Mouse (Mus musculus) liver, embryonic 15.5 days (tissue): ENCODE data around the gene Haus8. TPM values are rescaled to one million over a fixed set of nuclear protein-coding genes. Genes with fewer than 3 reads are reported as not detected.
"Not testable (repeated sequence)": the region's sequence is repeated elsewhere in the genome, so short reads cannot be mapped to it uniquely, and the experiment has no call there.

Experiments
- ATAC-seq: fragments of 200-750 bp; cut with Nextera tagmentation; 2 replicates; pipeline ENCODE4 v1.8.0; 2017; ENCODE audit warnings: moderate number of reproducible peaks, mild to moderate bottlenecking, moderate library complexity; ENCODE audit not compliant: insufficient read depth
- H3K27ac ChIP-seq: fragments of 300-500 bp; sonication (generic); replicated peaks from 2 replicates; pipeline ENCODE4 v1.5.1; 2015; ENCODE audit warnings: mild to moderate bottlenecking, inconsistent platforms
- H3K27me3 ChIP-seq: fragments of 300-500 bp; sonication (generic); 2 replicates; pipeline ENCODE4 v1.6.1; 2015; ENCODE audit warnings: mild to moderate bottlenecking, inconsistent platforms
- H3K36me3 ChIP-seq: fragments of 300-500 bp; sonication (generic); replicated peaks from 2 replicates; pipeline ENCODE4 v1.6.1; 2015; ENCODE audit warnings: moderate library complexity, mild to moderate bottlenecking, inconsistent platforms
- H3K4me1 ChIP-seq: fragments of 300-500 bp; sonication (generic); replicated peaks from 2 replicates; pipeline ENCODE4 v1.6.1; 2015; ENCODE audit warnings: inconsistent platforms
- H3K4me2 ChIP-seq: fragments of 300-500 bp; sonication (generic); 2 replicates; pipeline ENCODE4 v1.6.1; 2015; ENCODE audit warnings: moderate library complexity, mild to moderate bottlenecking, inconsistent platforms
- H3K4me3 ChIP-seq: fragments of 300-500 bp; sonication (generic); replicated peaks from 2 replicates; pipeline ENCODE4 v1.5.1; 2015; ENCODE audit warnings: mild to moderate bottlenecking, inconsistent platforms
- H3K9ac ChIP-seq: fragments of 300-500 bp; sonication (generic); 2 replicates; pipeline ENCODE4 v1.6.1; 2015; ENCODE audit warnings: moderate library complexity, mild to moderate bottlenecking, inconsistent platforms
- H3K9me3 ChIP-seq: fragments of 300-500 bp; sonication (generic); replicated peaks from 2 replicates; pipeline ENCODE4 v1.6.1; 2016; ENCODE audit warnings: inconsistent platforms
- WGBS: fragments of 180-500 bp; shearing (Covaris S2); methylation state at CpG from one replicate; pipeline ENCODE4 v1.1.7; 2015; ENCODE audit warnings: mixed read lengths; ENCODE audit not compliant: insufficient replicate concordance; 5-methylcytosine and 5-hydroxymethylcytosine counted together
- polyA plus RNA-seq: library from polyadenylated mRNA; unstranded; fragments of >200 nt; fragmentation: Nextera tagmentation; extraction: Ambion mirVana; gene quantifications from 2 replicates; pipeline ENCODE4 v1.2.1, GENCODE M21; 2015

Gene Haus8
- polyA plus RNA-seq = 44.8 and 47.5 TPM in 2 replicates

GRCm38 (mm10) chr8:71272286-71273150, at the start of gene Haus8, which contains the start of gene Myo9b:
Haus8 (minus strand) TSS chr8:71272934.
Myo9b (plus strand) TSS chr8:71272714.
- WGBS = under 1% methylated on average over 84 of the region's 84 CpGs
- peak; percentile 93 for ATAC-seq

GRCm38 (mm10) chr8:71319760-71320159, 47.0 kb upstream of the Haus8 start:
- not testable (repeated sequence) for H3K27ac ChIP-seq, H3K4me2 ChIP-seq, H3K4me3 ChIP-seq, H3K9me3 ChIP-seq, H3K27me3 ChIP-seq, ATAC-seq, H3K9ac ChIP-seq
- 43% methylated on average over 2 of the region's 2 CpGs for WGBS
- H3K4me1 ChIP-seq = peaks cover 22% of the 10 kb centered on the region
- H3K36me3 ChIP-seq = peaks cover 46% of the 10 kb centered on the region

More at GRCm38 (mm10) chr8:71272286-71273150, at the start of gene Haus8, which contains the start of gene Myo9b:
- H3K27ac ChIP-seq = peak within 1 kb of the TSS; percentile 95
- H3K9me3 ChIP-seq = no peaks in the 10 kb centered on the region
- no peaks in the 10 kb centered on the region; the same call in none of the 2 replicates for H3K36me3 ChIP-seq
- H3K27me3 ChIP-seq = no peaks in the 10 kb centered on the region
- peak within 1 kb of the TSS; percentile 89 for H3K4me3 ChIP-seq
- peak within 1 kb of the TSS; percentile 92 for H3K4me2 ChIP-seq
- peak within 1 kb of the TSS; percentile 86 for H3K9ac ChIP-seq
- H3K4me1 ChIP-seq = peaks cover 61% of the 10 kb centered on the region

GRCm38 (mm10) chr8:71318610-71319009, 45.9 kb upstream of the Haus8 start:
- H3K4me2 ChIP-seq, ATAC-seq, H3K27ac ChIP-seq, H3K4me3 ChIP-seq, H3K9ac ChIP-seq, H3K9me3 ChIP-seq, H3K27me3 ChIP-seq: not testable (repeated sequence)
- Histone ChIP-seq H3K36me3 (peaks cover 34% of the 10 kb centered on the region), H3K4me1 (peaks cover 32% of the 10 kb centered on the region)
- 74% methylated on average over 5 of the region's 5 CpGs for WGBS

- Histone ChIP-seq H3K36me3 (peaks cover 17% of the 10 kb centered on the region), H3K9ac (no peak overlapping the region), H3K27ac (peak overlapping the region; percentile 38; the same call in 1 of the 2 replicates), H3K4me2 (no peak overlapping the region), H3K27me3 (no peaks in the 10 kb centered on the region), H3K9me3 (no peaks in the 10 kb centered on the region), H3K4me3 (no peak overlapping the region), H3K4me1 (peaks cover 53% of the 10 kb centered on the region)
- peak; percentile 32; the same call in 1 of the 2 replicates for ATAC-seq
These were observed 43.8 kb upstream of the Haus8 start for GRCm38 (mm10) chr8:71316486-71317031.

GRCm38 (mm10) chr8:71315972-71316371, 43.2 kb upstream of the Haus8 start:
- Histone ChIP-seq H3K9ac (no peak overlapping the region), H3K27ac (peak overlapping the region; percentile 38; the same call in 1 of the 2 replicates), H3K4me3 (no peak overlapping the region), H3K36me3 (peaks cover 17% of the 10 kb centered on the region), H3K27me3 (no peaks in the 10 kb centered on the region), H3K4me2 (no peak overlapping the region), H3K9me3 (no peaks in the 10 kb centered on the region), H3K4me1 (peaks cover 58% of the 10 kb centered on the region)
- 71% methylated on average over 5 of the region's 5 CpGs for WGBS
- no peak for ATAC-seq

GRCm38 (mm10) chr8:71313951-71314350, 41.2 kb upstream of the Haus8 start:
- Histone ChIP-seq H3K4me1 (peaks cover 58% of the 10 kb centered on the region), H3K27me3 (no peaks in the 10 kb centered on the region), H3K9ac (peak overlapping the region; percentile 23; the same call in 1 of the 2 replicates), H3K4me3 (no peak overlapping the region), H3K27ac (peak overlapping the region; percentile 81), H3K4me2 (peak overlapping the region; percentile 49), H3K36me3 (peaks cover 14% of the 10 kb centered on the region), H3K9me3 (no peaks in the 10 kb centered on the region)
- ATAC-seq = peak; percentile 75
- WGBS = 31% methylated on average over 2 of the region's 2 CpGs

- peak; percentile 38; the same call in 1 of the 2 replicates for ATAC-seq
- no peak overlapping the region for H3K9ac ChIP-seq
These were observed 40.0 kb upstream of the Haus8 start for GRCm38 (mm10) chr8:71312700-71313099.

GRCm38 (mm10) chr8:71310446-71310845, 37.7 kb upstream of the Haus8 start:
- no peaks in the 10 kb centered on the region for H3K27me3 ChIP-seq
- 59% methylated on average over 6 of the region's 6 CpGs for WGBS
- no peak overlapping the region for H3K4me3 ChIP-seq
- H3K36me3 ChIP-seq = no peaks in the 10 kb centered on the region
- H3K4me2 ChIP-seq = no peak overlapping the region
- H3K4me1 ChIP-seq = peaks cover 57% of the 10 kb centered on the region
- H3K27ac ChIP-seq = no peak overlapping the region
- H3K9ac ChIP-seq = no peak overlapping the region
- H3K9me3 ChIP-seq = no peaks in the 10 kb centered on the region
- no peak for ATAC-seq

More at GRCm38 (mm10) chr8:71312700-71313099, 40.0 kb upstream of the Haus8 start:
- no peak overlapping the region for H3K4me2 ChIP-seq
- H3K4me3 ChIP-seq = no peak overlapping the region
- H3K36me3 ChIP-seq = 0 out of 2 replicates have a peak, but pooled peaks cover 6% of the 10 kb centered on the region
- 59% methylated on average over 1 of the region's 1 CpGs for WGBS
- peaks cover 65% of the 10 kb centered on the region for H3K4me1 ChIP-seq
- no peaks in the 10 kb centered on the region for H3K9me3 ChIP-seq
- peak overlapping the region; percentile 81 for H3K27ac ChIP-seq
- H3K27me3 ChIP-seq = no peaks in the 10 kb centered on the region

- no peaks in the 10 kb centered on the region for H3K9me3 ChIP-seq
- peaks cover 13% of the 10 kb centered on the region; the same call in 1 of the 2 replicates for H3K36me3 ChIP-seq
- H3K4me2 ChIP-seq = no peak overlapping the region
- no peak overlapping the region for H3K27ac ChIP-seq
- no peak for ATAC-seq
- H3K4me3 ChIP-seq = no peak overlapping the region
- WGBS = 64% methylated on average over 4 of the region's 4 CpGs
- H3K4me1 ChIP-seq = peaks cover 33% of the 10 kb centered on the region
- H3K9ac ChIP-seq = no peak overlapping the region
- H3K27me3 ChIP-seq = no peaks in the 10 kb centered on the region
These were observed 35.2 kb upstream of the Haus8 start for GRCm38 (mm10) chr8:71307913-71308312.

- H3K4me1 ChIP-seq = peaks cover 30% of the 10 kb centered on the region
- H3K27ac ChIP-seq = no peak overlapping the region
- no peaks in the 10 kb centered on the region for H3K9me3 ChIP-seq
- no peaks in the 10 kb centered on the region for H3K27me3 ChIP-seq
- no peak for ATAC-seq
- H3K36me3 ChIP-seq = peaks cover 16% of the 10 kb centered on the region; the same call in 1 of the 2 replicates
- H3K9ac ChIP-seq = no peak overlapping the region
- H3K4me2 ChIP-seq = no peak overlapping the region
- H3K4me3 ChIP-seq = no peak overlapping the region
- 24% methylated on average over 1 of the region's 1 CpGs for WGBS
These were observed 34.6 kb upstream of the Haus8 start for GRCm38 (mm10) chr8:71307371-71307770.

- H3K9me3 ChIP-seq = no peaks in the 10 kb centered on the region
- H3K4me2 ChIP-seq = no peak overlapping the region
- H3K27me3 ChIP-seq = no peaks in the 10 kb centered on the region
- WGBS = 56% methylated on average over 1 of the region's 1 CpGs
- H3K36me3 ChIP-seq = peaks cover 23% of the 10 kb centered on the region; the same call in 1 of the 2 replicates
- no peak for ATAC-seq
- H3K4me1 ChIP-seq = peaks cover 20% of the 10 kb centered on the region
- no peak overlapping the region for H3K9ac ChIP-seq
- H3K4me3 ChIP-seq = no peak overlapping the region
- no peak overlapping the region for H3K27ac ChIP-seq
These were observed 33.3 kb upstream of the Haus8 start for GRCm38 (mm10) chr8:71305988-71306387.
